Mouse (Mus musculus): ENCODE measurements at regions not wholly inside any gene's neighbourhood (a gene's known extent, or its start where the extent isn't known, plus 50 kb on each side); places are given as distances from the start of the nearest gene placed in this dataset.

GRCm38 (mm10) chr5:111957698-111958097 is 224.0 kb downstream of the Gm26897 start:
- no peak for ATAC-seq

GRCm38 (mm10) chr5:111958226-111958625 is 224.5 kb downstream of the Gm26897 start:
- no peak for ATAC-seq

- ATAC-seq = no peak
Observed at GRCm38 (mm10) chr5:111965311-111965710, 231.6 kb downstream of the Gm26897 start.

- ATAC-seq = no peak
Observed at GRCm38 (mm10) chr5:111968121-111968520, 234.4 kb downstream of the Gm26897 start.

- no peak for ATAC-seq
Observed at GRCm38 (mm10) chr5:111968701-111969100, 235.0 kb downstream of the Gm26897 start.

- ATAC-seq = no peak
Observed at GRCm38 (mm10) chr5:111971193-111971592, 237.5 kb downstream of the Gm26897 start.

GRCm38 (mm10) chr5:111971952-111972351 is 238.2 kb downstream of the Gm26897 start:
- no peak for ATAC-seq

GRCm38 (mm10) chr5:111975686-111976085 is 242.0 kb downstream of the Gm26897 start:
- no peak for ATAC-seq

- no peak for ATAC-seq
Observed at GRCm38 (mm10) chr5:111979601-111980000, 245.9 kb downstream of the Gm26897 start.

GRCm38 (mm10) chr5:111982106-111982505 is 248.4 kb downstream of the Gm26897 start:
- no peak for ATAC-seq

- ATAC-seq = no peak
Observed at GRCm38 (mm10) chr5:111985997-111986396, 252.3 kb downstream of the Gm26897 start.

- ATAC-seq = no peak
Observed at GRCm38 (mm10) chr5:111987036-111987435, 253.3 kb downstream of the Gm26897 start.

GRCm38 (mm10) chr5:111991805-111992204 is 258.1 kb downstream of the Gm26897 start:
- no peak for ATAC-seq

GRCm38 (mm10) chr5:111993221-111993620 is 259.1 kb downstream of the Cryba4 start:
- ATAC-seq = no peak

GRCm38 (mm10) chr5:111993930-111994329 is 258.4 kb downstream of the Cryba4 start:
- ATAC-seq = no peak

- ATAC-seq = no peak
Observed at GRCm38 (mm10) chr5:111996806-111997205, 255.5 kb downstream of the Cryba4 start.

GRCm38 (mm10) chr5:112001742-112002701 is 250.3 kb downstream of the Cryba4 start:
- ATAC-seq = no peak

GRCm38 (mm10) chr5:112002856-112003660 is 249.3 kb downstream of the Cryba4 start:
- ATAC-seq = no peak

GRCm38 (mm10) chr5:112004041-112004440 is 248.3 kb downstream of the Cryba4 start:
- no peak for ATAC-seq

- ATAC-seq = no peak
Observed at GRCm38 (mm10) chr5:112012505-112013164, 239.7 kb downstream of the Cryba4 start.

- no peak for ATAC-seq
Observed at GRCm38 (mm10) chr5:112018925-112019324, 233.4 kb downstream of the Cryba4 start.

GRCm38 (mm10) chr5:112020882-112021281 is 231.4 kb downstream of the Cryba4 start:
- no peak for ATAC-seq

GRCm38 (mm10) chr5:112029955-112030354 is 222.4 kb downstream of the Cryba4 start:
- ATAC-seq = no peak

Measured in CD4-positive, CD25-positive, alpha-beta regulatory T cell, adult 4 months (primary cell).